Mouse (Mus musculus): ENCODE results near the gene Ezh1. TPM values are rescaled to one million over a fixed set of nuclear protein-coding genes. Genes with fewer than 3 reads are reported as not detected.

Gene Ezh1
- polyA plus RNA-seq, 2 experiments from 2014 or later, result 57.3 to 85.6 TPM

- no peak for ATAC-seq
These were observed 26.7 kb downstream of the Ezh1 start for GRCm38 (mm10) chr11:101199555-101199954.

- ATAC-seq, result peak; percentile 29
These were observed 30.1 kb downstream of the Ezh1 start for GRCm38 (mm10) chr11:101196175-101196574.

GRCm38 (mm10) chr11:101195571-101195970 lies 30.7 kb downstream of the Ezh1 start:
- no peak for ATAC-seq

GRCm38 (mm10) chr11:101195101-101195500 lies 31.2 kb downstream of the Ezh1 start:
- no peak for ATAC-seq

- ATAC-seq, result no peak
These were observed 31.6 kb downstream of the Ezh1 start for GRCm38 (mm10) chr11:101194643-101195042.

GRCm38 (mm10) chr11:101194137-101194536 lies 32.1 kb downstream of the Ezh1 start:
- ATAC-seq, result no peak

- ATAC-seq, result no peak
These were observed 33.2 kb downstream of the Ezh1 start for GRCm38 (mm10) chr11:101193076-101193475.

- no peak for ATAC-seq
These were observed 33.6 kb downstream of the Ezh1 start for GRCm38 (mm10) chr11:101192646-101193045.

GRCm38 (mm10) chr11:101191919-101192470 lies 34.3 kb downstream of the Ezh1 start:
- no peak for ATAC-seq

GRCm38 (mm10) chr11:101190913-101191907 lies 35.1 kb downstream of the Ezh1 start:
- no peak for ATAC-seq

- no peak for ATAC-seq
These were observed 35.9 kb downstream of the Ezh1 start for GRCm38 (mm10) chr11:101190181-101190912.

GRCm38 (mm10) chr11:101189495-101190180 lies 36.6 kb downstream of the Ezh1 start:
- ATAC-seq, result no peak

- no peak for ATAC-seq
These were observed 38.0 kb downstream of the Ezh1 start for GRCm38 (mm10) chr11:101188166-101188805.

- no peak for ATAC-seq
These were observed 38.7 kb downstream of the Ezh1 start for GRCm38 (mm10) chr11:101187541-101187940.

GRCm38 (mm10) chr11:101186526-101187247 lies 39.6 kb downstream of the Ezh1 start:
- ATAC-seq, result no peak

- ATAC-seq, result no peak
These were observed 40.8 kb downstream of the Ezh1 start for GRCm38 (mm10) chr11:101185441-101185840.

- no peak for ATAC-seq
These were observed 41.3 kb downstream of the Ezh1 start for GRCm38 (mm10) chr11:101184984-101185383.

- ATAC-seq, result no peak
These were observed 43.3 kb downstream of the Ezh1 start for GRCm38 (mm10) chr11:101182771-101183517.

- ATAC-seq, result no peak
These were observed 44.3 kb downstream of the Ezh1 start for GRCm38 (mm10) chr11:101181961-101182360.
